Mouse (Mus musculus): ENCODE measurements at regions not wholly inside any gene's neighbourhood (a gene's known extent, or its start where the extent isn't known, plus 50 kb on each side); places are given as distances from the start of the nearest gene placed in this dataset.

DNA sequence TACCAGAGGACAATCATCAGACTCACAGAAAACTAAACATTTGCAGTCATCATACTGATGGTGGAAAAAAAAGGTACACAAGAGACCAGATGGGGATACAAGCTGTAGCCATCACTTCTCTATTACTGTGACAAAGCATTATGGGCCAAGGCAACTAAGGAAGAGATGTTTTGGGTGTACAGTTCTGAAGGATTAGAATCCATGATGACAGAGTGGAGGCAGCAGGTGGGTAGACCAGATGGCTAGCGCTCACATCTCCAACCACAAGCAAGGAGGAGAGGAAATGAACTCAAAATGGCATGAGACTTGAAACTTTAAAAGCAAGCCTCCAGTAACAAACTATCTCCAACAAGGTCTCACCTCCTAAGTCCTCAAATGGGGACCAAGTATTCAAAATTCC lies 201.3 kb downstream of the 3100002H09Rik start:
- H3K27ac ChIP-seq = no peak overlapping the region
- intact Hi-C loops (cut with DNase I) = no loop called here
- TF ChIP-seq CTCF (IDR thresholded peaks at IDR 0.05) = no peak
- no peak overlapping the region for H3K4me3 ChIP-seq
- no peak for DNase-seq (ENCODE audit: extremely low spot score in 1 of 2, low spot score in 2 of 2)

DNA sequence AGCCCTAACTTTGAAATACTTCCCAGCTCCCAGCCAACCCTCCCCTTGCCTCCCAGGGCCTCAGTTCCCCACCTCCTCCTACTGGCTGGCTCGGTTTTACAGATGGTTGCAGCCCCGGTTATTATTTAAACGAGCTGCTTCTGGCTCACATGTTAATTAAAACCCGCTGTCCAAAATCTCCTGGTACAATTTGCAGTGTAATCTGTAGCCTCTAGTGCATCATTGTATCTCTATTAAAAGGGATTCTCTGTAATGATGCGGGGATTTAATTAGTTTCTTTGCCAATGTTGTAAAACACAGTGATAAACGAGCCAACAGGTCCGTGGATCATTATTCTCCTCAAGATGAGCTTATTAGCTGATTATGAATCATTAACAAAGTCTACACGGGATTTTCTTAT lies 208.5 kb downstream of the 3100002H09Rik start:
- intact Hi-C loops (cut with DNase I) = loop anchor here (5.0 kb wide), 1 partner anchor 245 kb away; no protein-coding TSS in a partner anchor
- Histone ChIP-seq H3K4me3 (no peak overlapping the region), H3K27ac (no peak overlapping the region)
- no peak for TF ChIP-seq CTCF (IDR thresholded peaks at IDR 0.05)
- no peak for DNase-seq (ENCODE audit: extremely low spot score in 1 of 2, low spot score in 2 of 2)

DNA sequence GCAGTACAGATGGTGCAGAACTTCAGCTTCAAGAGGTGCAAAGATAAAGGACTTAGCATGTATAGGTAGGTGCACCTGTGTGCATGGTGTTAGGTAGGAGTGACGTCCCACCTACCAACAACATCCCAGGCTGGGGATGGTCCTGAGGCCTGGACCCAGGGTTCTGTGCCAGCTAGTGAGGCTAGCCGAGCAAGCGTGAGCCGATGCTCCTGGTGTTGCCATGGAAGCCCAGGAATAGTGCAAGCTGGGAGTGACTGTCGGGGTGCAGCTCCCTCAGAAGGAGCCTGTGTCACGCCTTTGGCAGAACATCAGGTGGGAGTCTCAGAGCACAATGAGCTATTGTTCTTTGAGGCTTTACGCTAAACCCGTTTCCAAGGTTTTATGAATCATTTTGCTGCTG lies 209.9 kb downstream of the 3100002H09Rik start:
- no peak for TF ChIP-seq CTCF (IDR thresholded peaks at IDR 0.05)
- Histone ChIP-seq H3K4me3 (no peak overlapping the region), H3K27ac (peak overlapping the region; percentile 64)
- peak; percentile 68 to 70 for DNase-seq (ENCODE audit: extremely low spot score in 1 of 2, low spot score in 2 of 2)
- intact Hi-C loops (cut with DNase I) = loop anchor here (2.0 to 5.0 kb wide), 3 partner anchors 94 to 247 kb away; no protein-coding TSS in a partner anchor

GRCm38 (mm10) chr4:124400136-124400675 lies 210.4 kb downstream of the 3100002H09Rik start:
- peak overlapping the region; percentile 64 for H3K27ac ChIP-seq

GRCm38 (mm10) chr4:124398354-124398753 lies 212.2 kb downstream of the 3100002H09Rik start:
- Histone ChIP-seq H3K27ac (peak overlapping the region; percentile 64), H3K4me3 (no peak overlapping the region)
- intact Hi-C loops (cut with DNase I) = loop anchor here (1.0 to 5.0 kb wide), 6 partner anchors 177 to 441 kb away; partner anchors contain the start of gene Pou3f1
- no peak for TF ChIP-seq CTCF (IDR thresholded peaks at IDR 0.05)
- peak; percentile 65 for DNase-seq (ENCODE audit: extremely low spot score in 1 of 2, low spot score in 2 of 2)

More at GRCm38 (mm10) chr4:124400136-124400675, 210.4 kb downstream of the 3100002H09Rik start:
- no peak overlapping the region for H3K4me3 ChIP-seq
- DNase-seq (ENCODE audit: extremely low spot score in 1 of 2, low spot score in 2 of 2) = no peak
- no peak for TF ChIP-seq CTCF (IDR thresholded peaks at IDR 0.05)
- intact Hi-C loops (cut with DNase I) = loop anchor here (2.0 to 5.0 kb wide), 3 partner anchors 93 to 247 kb away; no protein-coding TSS in a partner anchor

- intact Hi-C loops (cut with DNase I) = loop anchor here (5.0 kb wide), 4 partner anchors 201 to 439 kb away; partner anchors contain the start of gene Pou3f1
- no peak overlapping the region for H3K27ac ChIP-seq
- peak; percentile 23; the same call in 1 of the 2 replicates for TF ChIP-seq CTCF (IDR thresholded peaks at IDR 0.05)
- H3K4me3 ChIP-seq = no peak overlapping the region
- DNase-seq (ENCODE audit: extremely low spot score in 1 of 2, low spot score in 2 of 2) = peak in 1 of 2 experiments; percentile 40
Observed at GRCm38 (mm10) chr4:124396566-124397283, 213.9 kb downstream of the 3100002H09Rik start.

- intact Hi-C loops (cut with DNase I) = loop anchor here (5.0 kb wide), 4 partner anchors 201 to 439 kb away; partner anchors contain the start of gene Pou3f1
- no peak for DNase-seq (ENCODE audit: extremely low spot score in 1 of 2, low spot score in 2 of 2)
- no peak for TF ChIP-seq CTCF (IDR thresholded peaks at IDR 0.05)
- no peak overlapping the region for H3K27ac ChIP-seq
- H3K4me3 ChIP-seq = no peak overlapping the region
Observed at GRCm38 (mm10) chr4:124395966-124396395, 214.6 kb downstream of the 3100002H09Rik start.

GRCm38 (mm10) chr4:124395069-124395965 lies 215.3 kb downstream of the 3100002H09Rik start:
- no peak for TF ChIP-seq CTCF (IDR thresholded peaks at IDR 0.05)
- DNase-seq (ENCODE audit: extremely low spot score in 1 of 2, low spot score in 2 of 2) = no peak
- intact Hi-C loops (cut with DNase I) = loop anchor here (5.0 kb wide), 4 partner anchors 202 to 438 kb away; partner anchors contain the start of gene Pou3f1
- Histone ChIP-seq H3K27ac (no peak overlapping the region), H3K4me3 (no peak overlapping the region)

DNA sequence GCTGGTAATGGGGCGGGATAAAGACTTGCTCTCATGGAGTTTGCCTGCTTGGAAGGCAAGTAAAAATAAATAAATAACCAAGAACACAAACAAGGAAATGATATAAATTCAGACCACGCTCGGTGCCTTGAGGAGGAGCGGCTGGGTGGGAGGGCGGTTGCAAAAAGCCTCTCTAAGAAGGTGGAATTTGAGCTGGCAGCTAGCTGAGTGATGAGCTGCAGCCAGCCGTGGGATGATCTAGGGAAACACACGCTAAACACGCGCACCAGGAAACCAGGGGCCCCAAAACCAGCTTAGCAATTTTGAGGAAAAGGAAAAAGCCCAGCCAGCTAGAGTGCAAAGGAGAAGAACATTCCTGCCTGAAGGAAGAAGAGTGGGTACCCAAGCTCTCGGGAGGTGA lies 217.0 kb downstream of the 3100002H09Rik start:
- intact Hi-C loops (cut with DNase I) = loop anchor here (2.0 kb wide), 1 partner anchor 165 kb away; no protein-coding TSS in a partner anchor
- peak in 1 of 2 experiments; percentile 29 for DNase-seq (ENCODE audit: extremely low spot score in 1 of 2, low spot score in 2 of 2)
- Histone ChIP-seq H3K4me3 (no peak overlapping the region), H3K27ac (no peak overlapping the region)
- no peak for TF ChIP-seq CTCF (IDR thresholded peaks at IDR 0.05)

DNA sequence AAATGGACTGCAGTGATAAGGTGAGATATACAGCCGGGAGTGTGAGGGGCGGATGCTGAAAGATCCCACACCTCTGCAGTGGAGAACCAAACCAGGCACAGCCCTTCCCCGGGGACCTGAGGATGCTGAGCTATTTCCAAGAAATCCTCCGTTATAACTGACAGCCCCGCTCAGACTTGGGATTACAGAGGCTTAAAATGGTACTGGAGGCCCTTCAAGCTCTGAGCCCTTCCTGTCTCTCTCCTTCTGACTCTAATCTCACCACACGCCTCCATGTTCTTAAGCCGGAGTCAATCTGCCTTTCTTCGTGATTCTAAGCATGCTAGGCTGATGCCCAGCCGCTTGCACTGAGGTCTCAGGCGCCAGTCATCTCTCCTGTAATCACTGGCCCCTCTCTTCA lies 221.5 kb downstream of the 3100002H09Rik start:
- no peak for TF ChIP-seq CTCF (IDR thresholded peaks at IDR 0.05)
- no peak for DNase-seq (ENCODE audit: extremely low spot score in 1 of 2, low spot score in 2 of 2)
- Histone ChIP-seq H3K27ac (no peak overlapping the region), H3K4me3 (no peak overlapping the region)
- intact Hi-C loops (cut with DNase I) = no loop called here
